Mouse (Mus musculus) large intestine, adult 2 months (tissue): Measurements from ENCODE around the gene Hist1h4m. TPM values are rescaled to one million over a fixed set of nuclear protein-coding genes. Genes with fewer than 3 reads are reported as not detected.
A peak's percentile ranks its signal among the peaks of the same experiment; 100 is the strongest.
"Not testable (repeated sequence)": the region's sequence is repeated elsewhere in the genome, so short reads cannot be mapped to it uniquely, and the experiment has no call there.

Source experiments
- DNase-seq: peaks from one replicate; pipeline ENCODE4 v3.0.0-alpha.2; 2012; ENCODE audit warnings: low read depth, low spot score
- WGBS: fragments of 180-500 bp; shearing (Covaris S2); methylation state at CpG from one replicate; pipeline ENCODE4 v1.1.7; 2018; 5-methylcytosine and 5-hydroxymethylcytosine counted together
- polyA plus RNA-seq: library from polyadenylated mRNA; depleted of rRNA; stranded (reverse); fragments of >200 nt; gene quantifications from 2 replicates; pipeline ENCODE4 v1.2.3, GENCODE M21; 2012; rRNA removed

Gene Hist1h4m
- 0.98 TPM in 1 of 2 replicates, not detected in the other for polyA plus RNA-seq

GRCm38 (mm10) chr13:21811539-21811938, at the start of gene Hist1h4m:
TSS of gene Hist1h4m (plus strand) at chr13:21811746.
- no CpG with 5 or more reads among the region's 24 CpGs for WGBS

GRCm38 (mm10) chr13:21778814-21779766, 32.5 kb upstream of the Hist1h4m start:
- peak; percentile 83 for DNase-seq
- under 1% methylated on average over 33 of the region's 33 CpGs for WGBS

More at GRCm38 (mm10) chr13:21811539-21811938, at the start of gene Hist1h4m:
- DNase-seq = not testable (repeated sequence)

GRCm38 (mm10) chr13:21779767-21780731, 31.5 kb upstream of the Hist1h4m start, which contains the start of gene Hist1h1b:
TSS of gene Hist1h1b (minus strand) at chr13:21780625.
- under 1% methylated on average over 44 of the region's 44 CpGs for WGBS
- no peak for DNase-seq

GRCm38 (mm10) chr13:21781021-21781555, 30.5 kb upstream of the Hist1h4m start:
- no peak for DNase-seq
- 43% methylated on average over 6 of the region's 6 CpGs for WGBS

- DNase-seq = no peak
- WGBS = 89% methylated on average over 1 of the region's 1 CpGs
Measured at GRCm38 (mm10) chr13:21781639-21782038, 29.9 kb upstream of the Hist1h4m start.

GRCm38 (mm10) chr13:21782361-21783254, 28.9 kb upstream of the Hist1h4m start:
- WGBS = 1% methylated on average over 15 of the region's 35 CpGs
- DNase-seq = not testable (repeated sequence)

GRCm38 (mm10) chr13:21783255-21783617, 28.3 kb upstream of the Hist1h4m start, which contains the start of gene Hist1h3i:
TSS of gene Hist1h3i (minus strand) at chr13:21783370.
- DNase-seq = peak; percentile 78
- under 1% methylated on average over 17 of the region's 20 CpGs for WGBS

GRCm38 (mm10) chr13:21783734-21784161, 27.8 kb upstream of the Hist1h4m start:
- WGBS = 3% methylated on average over 9 of the region's 9 CpGs
- no peak for DNase-seq

GRCm38 (mm10) chr13:21784311-21784710, 27.2 kb upstream of the Hist1h4m start:
- 47% methylated on average over 6 of the region's 6 CpGs for WGBS
- DNase-seq = no peak

GRCm38 (mm10) chr13:21786189-21786898, 25.2 kb upstream of the Hist1h4m start:
- no peak for DNase-seq
- WGBS = 10% methylated on average over 8 of the region's 8 CpGs

- under 1% methylated on average over 40 of the region's 63 CpGs for WGBS
- peak; percentile 86 for DNase-seq
Measured at GRCm38 (mm10) chr13:21786899-21787629, 24.5 kb upstream of the Hist1h4m start, which contains the start of the genes Hist1h2an and Hist1h2bp. TSS of gene Hist1h2an (minus strand) at chr13:21787218. TSS of gene Hist1h2bp (plus strand) at chr13:21787461.

- WGBS = 37% methylated on average over 17 of the region's 21 CpGs
- no peak for DNase-seq
Measured at GRCm38 (mm10) chr13:21787760-21788593, 23.6 kb upstream of the Hist1h4m start.

- DNase-seq = no peak
- WGBS = 65% methylated on average over 6 of the region's 6 CpGs
Measured at GRCm38 (mm10) chr13:21789925-21790324, 21.6 kb upstream of the Hist1h4m start.

- WGBS = 14% methylated on average over 18 of the region's 18 CpGs
- DNase-seq = no peak
Measured at GRCm38 (mm10) chr13:21790601-21791283, 20.8 kb upstream of the Hist1h4m start.

- no peak for DNase-seq
- WGBS = 92% methylated on average over 7 of the region's 7 CpGs
Measured at GRCm38 (mm10) chr13:21795584-21795983, 16.0 kb upstream of the Hist1h4m start.

GRCm38 (mm10) chr13:21797163-21797562, 14.4 kb upstream of the Hist1h4m start:
- DNase-seq = not testable (repeated sequence)
